Mouse (Mus musculus): Measurements from ENCODE around the gene Gm49776. TPM values are rescaled to one million over a fixed set of nuclear protein-coding genes. Genes with fewer than 3 reads are reported as not detected.

Gene Gm49776
- polyA plus RNA-seq, 1 experiment from 2014 or later, result 2.3 TPM

- Histone ChIP-seq H3K27me3 (no peaks in the 10 kb centered on the region), H3K4me3 (peak overlapping the region; percentile 84), H3K4me2 (replicated peaks) (peak overlapping the region; percentile 77), H3K36me3 (peaks cover 67% of the 10 kb centered on the region), H3K4me1 (peaks cover 32% of the 10 kb centered on the region), H3K27ac (no peak overlapping the region; the same call in 1 of the 2 replicates), H3K9me3 (no peaks in the 10 kb centered on the region), H3K9ac (peak overlapping the region; percentile 86; the same call in 1 of the 2 replicates)
- ATAC-seq (ENCODE audit: insufficient number of reproducible peaks, insufficient read depth, low FRiP score, low TSS enrichment), result no peak
- WGBS, result 62% methylated on average over 4 of the region's 4 CpGs
Measured at GRCm38 (mm10) chr16:18250231-18250630, 7.9 kb downstream of the Gm49776 start.

GRCm38 (mm10) chr16:18249364-18249967 is 8.7 kb downstream of the Gm49776 start:
- no peaks in the 10 kb centered on the region for H3K9me3 ChIP-seq
- peak overlapping the region; percentile 92 for H3K27ac ChIP-seq
- no peaks in the 10 kb centered on the region for H3K27me3 ChIP-seq
- WGBS, result 9% methylated on average over 27 of the region's 27 CpGs
- H3K9ac ChIP-seq, result peak overlapping the region; percentile 86
- peak; percentile 3; the same call in 1 of the 2 replicates for ATAC-seq (ENCODE audit: insufficient number of reproducible peaks, insufficient read depth, low FRiP score, low TSS enrichment)
- peaks cover 67% of the 10 kb centered on the region for H3K36me3 ChIP-seq
- peaks cover 32% of the 10 kb centered on the region for H3K4me1 ChIP-seq
- H3K4me3 ChIP-seq, result peak overlapping the region; percentile 84
- peak overlapping the region; percentile 77 for H3K4me2 ChIP-seq (replicated peaks)

- ATAC-seq (ENCODE audit: insufficient number of reproducible peaks, insufficient read depth, low FRiP score, low TSS enrichment), result peak; percentile 95
- peaks cover 32% of the 10 kb centered on the region for H3K4me1 ChIP-seq
- no peaks in the 10 kb centered on the region for H3K9me3 ChIP-seq
- H3K27ac ChIP-seq, result peak within 1 kb of the TSS; percentile 92
- H3K9ac ChIP-seq, result peak within 1 kb of the TSS; percentile 86
- H3K4me2 ChIP-seq (replicated peaks), result peak within 1 kb of the TSS; percentile 77
- no peaks in the 10 kb centered on the region for H3K27me3 ChIP-seq
- peak within 1 kb of the TSS; percentile 84 for H3K4me3 ChIP-seq
- H3K36me3 ChIP-seq, result peaks cover 67% of the 10 kb centered on the region
- WGBS, result under 1% methylated on average over 102 of the region's 102 CpGs
Measured at GRCm38 (mm10) chr16:18248433-18249363, 9.4 kb downstream of the Gm49776 start, which contains the start of the genes Trmt2a and Ranbp1. Gene Trmt2a, plus strand, starts transcription at chr16:18248679. Gene Ranbp1, minus strand, starts transcription at chr16:18248732.

GRCm38 (mm10) chr16:18247521-18248399 is 10.4 kb downstream of the Gm49776 start:
- WGBS, result under 1% methylated on average over 33 of the region's 33 CpGs
- H3K4me3 ChIP-seq, result peak overlapping the region; percentile 84
- peaks cover 67% of the 10 kb centered on the region for H3K36me3 ChIP-seq

GRCm38 (mm10) chr16:18241581-18241980 is 16.5 kb downstream of the Gm49776 start:
- Histone ChIP-seq H3K9ac (no peak overlapping the region), H3K4me1 (peaks cover 4% of the 10 kb centered on the region; the same call in 1 of the 2 replicates), H3K9me3 (no peaks in the 10 kb centered on the region), H3K4me2 (replicated peaks) (no peak overlapping the region), H3K4me3 (no peak overlapping the region), H3K27me3 (no peaks in the 10 kb centered on the region), H3K36me3 (peaks cover 85% of the 10 kb centered on the region), H3K27ac (no peak overlapping the region)
- WGBS, result 95% methylated on average over 10 of the region's 10 CpGs
- ATAC-seq (ENCODE audit: insufficient number of reproducible peaks, insufficient read depth, low FRiP score, low TSS enrichment), result no peak

More at GRCm38 (mm10) chr16:18247521-18248399, 10.4 kb downstream of the Gm49776 start:
- Histone ChIP-seq H3K9me3 (no peaks in the 10 kb centered on the region), H3K4me2 (replicated peaks) (peak overlapping the region; percentile 77), H3K27ac (peak overlapping the region; percentile 92), H3K9ac (peak overlapping the region; percentile 86), H3K4me1 (peaks cover 32% of the 10 kb centered on the region), H3K27me3 (no peaks in the 10 kb centered on the region)
- ATAC-seq (ENCODE audit: insufficient number of reproducible peaks, insufficient read depth, low FRiP score, low TSS enrichment), result no peak

- Histone ChIP-seq H3K27ac (0 out of 2 replicates have a peak overlapping the region, but pooled peaks have one; percentile 89), H3K36me3 (peaks cover 38% of the 10 kb centered on the region), H3K9ac (no peak overlapping the region), H3K4me1 (peaks cover 20% of the 10 kb centered on the region), H3K27me3 (no peaks in the 10 kb centered on the region), H3K4me2 (replicated peaks) (no peak overlapping the region), H3K9me3 (no peaks in the 10 kb centered on the region), H3K4me3 (no peak overlapping the region)
- whole genome bisulfite sequencing, result 78% methylated on average over 7 of the region's 7 CpGs
- ATAC-seq (ENCODE audit: insufficient number of reproducible peaks, insufficient read depth, low FRiP score, low TSS enrichment), result no peak
Measured at GRCm38 (mm10) chr16:18236676-18237501, 21.2 kb downstream of the Gm49776 start.

- Histone ChIP-seq H3K27me3 (no peaks in the 10 kb centered on the region), H3K4me2 (replicated peaks) (peak overlapping the region; percentile 93), H3K4me3 (peak overlapping the region; percentile 87), H3K9ac (peak overlapping the region; percentile 85), H3K4me1 (peaks cover 20% of the 10 kb centered on the region), H3K9me3 (no peaks in the 10 kb centered on the region), H3K27ac (peak overlapping the region; percentile 89), H3K36me3 (peaks cover 31% of the 10 kb centered on the region)
- 5% methylated on average over 19 of the region's 19 CpGs for WGBS
- ATAC-seq (ENCODE audit: insufficient number of reproducible peaks, insufficient read depth, low FRiP score, low TSS enrichment), result peak; percentile 73
Measured at GRCm38 (mm10) chr16:18235389-18236065, 22.6 kb downstream of the Gm49776 start.

- under 1% methylated on average over 54 of the region's 79 CpGs for WGBS
Measured at GRCm38 (mm10) chr16:18234671-18235388, 23.3 kb downstream of the Gm49776 start, which contains the start of gene Zdhhc8. Gene Zdhhc8, minus strand, starts transcription at chr16:18235136.

GRCm38 (mm10) chr16:18233919-18234670 is 24.0 kb downstream of the Gm49776 start:
- no peak for ATAC-seq (ENCODE audit: insufficient number of reproducible peaks, insufficient read depth, low FRiP score, low TSS enrichment)
- peak overlapping the region; percentile 93 for H3K4me2 ChIP-seq (replicated peaks)
- no peaks in the 10 kb centered on the region for H3K27me3 ChIP-seq
- H3K9ac ChIP-seq, result peak overlapping the region; percentile 85
- WGBS, result 18% methylated on average over 13 of the region's 13 CpGs
- H3K4me1 ChIP-seq, result peaks cover 25% of the 10 kb centered on the region
- no peaks in the 10 kb centered on the region for H3K9me3 ChIP-seq
- peak overlapping the region; percentile 89 for H3K27ac ChIP-seq
- H3K36me3 ChIP-seq, result peaks cover 19% of the 10 kb centered on the region
- peak overlapping the region; percentile 87 for H3K4me3 ChIP-seq

More at GRCm38 (mm10) chr16:18234671-18235388, 23.3 kb downstream of the Gm49776 start, which contains the start of gene Zdhhc8:
- Histone ChIP-seq H3K4me3 (peak within 1 kb of the TSS; percentile 87), H3K36me3 (peaks cover 24% of the 10 kb centered on the region), H3K27me3 (no peaks in the 10 kb centered on the region), H3K27ac (peak within 1 kb of the TSS; percentile 89), H3K4me2 (replicated peaks) (peak within 1 kb of the TSS; percentile 93), H3K4me1 (peaks cover 20% of the 10 kb centered on the region), H3K9me3 (no peaks in the 10 kb centered on the region), H3K9ac (peak within 1 kb of the TSS; percentile 85)
- peak; percentile 77 for ATAC-seq (ENCODE audit: insufficient number of reproducible peaks, insufficient read depth, low FRiP score, low TSS enrichment)
